Mouse (Mus musculus) midbrain, embryonic 13.5 days (tissue): ENCODE results near the gene Gm28374. TPM values are rescaled to one million over a fixed set of nuclear protein-coding genes. Genes with fewer than 3 reads are reported as not detected.
"Not testable (repeated sequence)": the region's sequence is repeated elsewhere in the genome, so short reads cannot be mapped to it uniquely, and the experiment has no call there.

Source experiments
- ATAC-seq: fragments of 200-750 bp; cut with Nextera tagmentation; 2 replicates; pipeline ENCODE4 v1.8.0; 2017; ENCODE audit warnings: mild to moderate bottlenecking, moderate TSS enrichment, moderate library complexity
- H3K27ac ChIP-seq: fragments of 300-500 bp; sonication (generic); 2 replicates; pipeline ENCODE4 v1.5.1; 2015; ENCODE audit warnings: inconsistent platforms, mild to moderate bottlenecking, moderate library complexity
- H3K27me3 ChIP-seq: fragments of 300-500 bp; sonication (generic); 2 replicates; pipeline ENCODE4 v1.6.1; 2015; ENCODE audit warnings: mild to moderate bottlenecking, inconsistent platforms
- H3K36me3 ChIP-seq: fragments of 300-500 bp; sonication (generic); 2 replicates; pipeline ENCODE4 v1.6.1; 2015; ENCODE audit warnings: mild to moderate bottlenecking, inconsistent platforms
- H3K4me1 ChIP-seq: fragments of 300-500 bp; sonication (generic); replicated peaks from 2 replicates; pipeline ENCODE4 v1.6.1; 2015; ENCODE audit warnings: inconsistent platforms
- H3K4me2 ChIP-seq: fragments of 300-500 bp; sonication (generic); replicated peaks from 2 replicates; pipeline ENCODE4 v1.6.1; 2015; ENCODE audit warnings: moderate library complexity, mild to moderate bottlenecking, inconsistent platforms
- H3K4me3 ChIP-seq: fragments of 300-500 bp; sonication (generic); replicated peaks from 2 replicates; pipeline ENCODE4 v1.5.1; 2015; ENCODE audit warnings: mild to moderate bottlenecking, inconsistent platforms
- H3K9ac ChIP-seq: fragments of 300-500 bp; sonication (generic); replicated peaks from 2 replicates; pipeline ENCODE4 v1.6.1; 2015; ENCODE audit warnings: mild to moderate bottlenecking, inconsistent platforms
- H3K9me3 ChIP-seq: fragments of 300-500 bp; sonication (generic); 2 replicates; pipeline ENCODE4 v1.6.1; 2016; ENCODE audit warnings: mild to moderate bottlenecking, inconsistent platforms
- WGBS: fragments of 180-500 bp; shearing (Covaris S2); methylation state at CpG from one replicate; pipeline ENCODE4 v1.1.7; 2015; 5-methylcytosine and 5-hydroxymethylcytosine counted together
- polyA plus RNA-seq: library from polyadenylated mRNA; unstranded; fragments of >200 nt; fragmentation: Nextera tagmentation; extraction: Ambion mirVana; gene quantifications from 2 replicates; pipeline ENCODE4 v1.2.1, GENCODE M21; 2015

The Gm28374 gene
- polyA plus RNA-seq, 1 experiment from 2014 or later = 2.4 TPM

DNA sequence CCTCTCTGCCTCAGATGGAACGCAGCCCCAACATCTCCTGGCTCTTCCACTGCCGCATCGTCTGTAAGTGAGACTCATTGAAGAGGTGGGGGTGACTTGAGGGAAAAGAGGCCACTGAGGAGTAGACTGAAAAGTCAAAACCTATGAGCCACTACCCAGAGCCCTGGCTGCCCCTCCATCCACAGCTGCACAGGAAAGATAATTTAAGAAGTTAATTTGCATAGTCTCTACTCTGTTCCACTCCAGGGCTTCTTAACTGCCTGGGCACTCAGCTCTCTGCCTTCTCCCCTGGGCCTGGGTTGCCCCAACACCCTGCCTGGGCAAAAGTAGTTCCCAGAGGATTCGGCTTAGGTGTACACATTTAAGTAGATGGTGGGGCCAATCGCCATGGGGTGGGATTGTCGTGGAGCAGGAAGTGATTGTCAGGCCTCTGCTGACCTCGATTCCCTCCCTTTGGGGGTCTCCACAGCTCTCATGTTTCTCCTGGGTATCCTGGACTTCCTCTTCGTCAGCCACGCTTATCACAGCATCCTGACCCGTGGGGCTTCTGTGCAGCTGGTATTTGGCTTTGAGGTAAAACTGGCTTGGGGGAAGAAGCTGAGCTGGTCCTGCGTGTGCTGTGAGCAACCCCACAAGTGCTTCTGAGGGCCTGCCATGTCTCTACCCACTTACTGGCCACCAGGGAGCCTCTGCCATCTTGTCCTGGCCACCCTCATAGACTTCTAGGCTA is 33.2 kb downstream of the Gm28374 start:
- Histone ChIP-seq H3K36me3 (peaks cover 58% of the 10 kb centered on the region), H3K27ac (no peak overlapping the region), H3K4me1 (peaks cover 30% of the 10 kb centered on the region), H3K27me3 (no peaks in the 10 kb centered on the region), H3K4me3 (peak overlapping the region; percentile 96; the same call in 1 of the 2 replicates), H3K9me3 (no peaks in the 10 kb centered on the region), H3K4me2 (peak overlapping the region; percentile 100; the same call in 1 of the 2 replicates), H3K9ac (0 out of 2 replicates have a peak overlapping the region, but pooled peaks have one; percentile 93)
- ATAC-seq = no peak
- WGBS = 94% methylated on average over 11 of the region's 11 CpGs

GRCm38 (mm10) chr19:6047899-6048166 is 34.2 kb downstream of the Gm28374 start:
- Histone ChIP-seq H3K4me1 (peaks cover 30% of the 10 kb centered on the region), H3K9ac (peak overlapping the region; percentile 93), H3K4me2 (peak overlapping the region; percentile 100), H3K27me3 (no peaks in the 10 kb centered on the region), H3K36me3 (peaks cover 48% of the 10 kb centered on the region), H3K4me3 (peak overlapping the region; percentile 96), H3K9me3 (no peaks in the 10 kb centered on the region), H3K27ac (no peak overlapping the region; the same call in 1 of the 2 replicates)
- no peak for ATAC-seq
- WGBS = 90% methylated on average over 8 of the region's 8 CpGs

DNA sequence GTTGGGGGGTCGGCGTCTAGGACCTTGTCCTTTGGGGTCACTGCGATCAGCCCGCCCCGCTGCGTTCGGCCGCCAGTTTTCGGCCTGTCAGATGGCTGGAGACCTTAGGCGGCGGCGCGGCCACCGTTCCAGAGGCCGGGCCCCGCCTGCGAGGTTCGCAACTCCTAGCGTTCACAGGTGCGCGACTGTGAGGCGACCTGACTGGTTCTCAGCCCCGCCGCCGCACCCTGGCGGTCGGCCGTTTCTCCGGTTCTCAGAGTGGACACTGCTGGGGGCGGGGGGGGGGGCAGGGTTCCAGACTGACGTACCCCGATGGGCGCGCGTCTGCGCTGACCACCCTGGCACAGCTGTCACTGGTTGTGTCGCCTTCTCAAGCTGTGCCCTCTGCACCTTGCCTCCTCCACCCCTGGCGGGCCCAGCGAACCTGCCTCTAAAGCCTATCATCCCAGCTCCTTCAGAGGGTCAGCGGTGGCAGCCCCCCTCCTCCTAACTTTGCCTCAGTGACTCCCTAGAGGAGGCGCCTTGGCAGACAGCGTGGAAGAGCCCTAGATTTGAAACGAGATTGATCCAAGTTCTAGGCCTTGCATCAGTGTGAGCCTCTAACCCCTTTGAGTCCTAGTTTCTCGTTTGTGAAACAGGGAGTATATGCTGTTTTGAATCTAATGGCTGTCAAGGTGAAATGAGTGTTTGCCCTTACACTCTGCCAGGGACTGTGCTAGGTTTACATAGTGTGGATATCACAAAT is 34.7 kb downstream of the Gm28374 start:
- Histone ChIP-seq H3K4me2 (peak overlapping the region; percentile 100), H3K4me3 (peak overlapping the region; percentile 96), H3K27ac (peak overlapping the region; percentile 99), H3K9me3 (no peaks in the 10 kb centered on the region), H3K27me3 (no peaks in the 10 kb centered on the region), H3K36me3 (peaks cover 43% of the 10 kb centered on the region), H3K9ac (peak overlapping the region; percentile 93), H3K4me1 (peaks cover 30% of the 10 kb centered on the region)
- WGBS = 2% methylated on average over 44 of the region's 44 CpGs
- peak; percentile 19 for ATAC-seq

- H3K9me3 ChIP-seq = no peaks in the 10 kb centered on the region
- no peaks in the 10 kb centered on the region for H3K27me3 ChIP-seq
- peak within 1 kb of the TSS; percentile 99 for H3K27ac ChIP-seq
- peaks cover 32% of the 10 kb centered on the region for H3K4me1 ChIP-seq
- H3K36me3 ChIP-seq = peaks cover 34% of the 10 kb centered on the region
- H3K4me2 ChIP-seq = peak within 1 kb of the TSS; percentile 100
- H3K4me3 ChIP-seq = peak within 1 kb of the TSS; percentile 96
- ATAC-seq = peak; percentile 93
- under 1% methylated on average over 65 of the region's 65 CpGs for WGBS
- peak within 1 kb of the TSS; percentile 93 for H3K9ac ChIP-seq
Observed at GRCm38 (mm10) chr19:6046294-6047153, 35.5 kb downstream of the Gm28374 start, which contains the start of gene Syvn1. Gene Syvn1 (plus strand): TSS chr19:6046576.

GRCm38 (mm10) chr19:6045366-6046293 is 36.4 kb downstream of the Gm28374 start:
- H3K36me3 ChIP-seq = peaks cover 26% of the 10 kb centered on the region
- peak overlapping the region; percentile 99 for H3K27ac ChIP-seq
- peak; percentile 60 for ATAC-seq
- H3K27me3 ChIP-seq = no peaks in the 10 kb centered on the region
- H3K9me3 ChIP-seq = no peaks in the 10 kb centered on the region
- peak overlapping the region; percentile 75 for H3K9ac ChIP-seq
- H3K4me1 ChIP-seq = peaks cover 32% of the 10 kb centered on the region
- H3K4me3 ChIP-seq = peak overlapping the region; percentile 96
- 23% methylated on average over 20 of the region's 20 CpGs for WGBS
- peak overlapping the region; percentile 100 for H3K4me2 ChIP-seq

GRCm38 (mm10) chr19:6044102-6044501 is 38.0 kb downstream of the Gm28374 start:
- 74% methylated on average over 4 of the region's 4 CpGs for WGBS

GRCm38 (mm10) chr19:6042293-6042692 is 39.8 kb downstream of the Gm28374 start:
- Histone ChIP-seq H3K27ac (no peak overlapping the region), H3K9ac (no peak overlapping the region), H3K9me3 (no peaks in the 10 kb centered on the region), H3K4me2 (no peak overlapping the region), H3K4me1 (peaks cover 12% of the 10 kb centered on the region), H3K27me3 (no peaks in the 10 kb centered on the region), H3K36me3 (no peaks in the 10 kb centered on the region), H3K4me3 (no peak overlapping the region)
- no peak for ATAC-seq
- 82% methylated on average over 9 of the region's 9 CpGs for WGBS

More at GRCm38 (mm10) chr19:6044102-6044501, 38.0 kb downstream of the Gm28374 start:
- H3K4me3 ChIP-seq, H3K9ac ChIP-seq, H3K9me3 ChIP-seq, H3K4me2 ChIP-seq, H3K27ac ChIP-seq, H3K27me3 ChIP-seq, ATAC-seq: not testable (repeated sequence)
- Histone ChIP-seq H3K4me1 (peaks cover 30% of the 10 kb centered on the region), H3K36me3 (peaks cover 10% of the 10 kb centered on the region)

DNA sequence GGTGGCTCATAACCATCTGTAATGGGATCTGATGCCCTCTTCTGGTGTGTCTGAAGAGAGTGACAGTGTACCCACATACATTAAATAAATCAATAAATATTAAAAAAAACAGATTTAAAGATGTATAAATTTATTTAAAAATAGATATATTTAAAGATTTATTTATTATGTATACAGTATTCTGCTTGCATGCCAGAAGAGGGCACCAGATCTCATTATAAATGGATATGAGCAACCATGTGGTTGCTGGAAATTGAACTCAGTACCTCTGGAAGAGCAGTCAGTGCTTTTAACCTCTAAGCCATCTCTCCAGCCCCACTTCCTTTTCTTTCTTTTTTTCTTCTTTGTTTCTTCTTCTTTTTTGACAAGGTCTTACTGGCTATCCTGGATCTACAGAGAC is 42.1 kb downstream of the Gm28374 start:
- no peaks in the 10 kb centered on the region for H3K9me3 ChIP-seq
- H3K9ac ChIP-seq = no peak overlapping the region
- no peak overlapping the region for H3K4me3 ChIP-seq
- no peak overlapping the region for H3K4me2 ChIP-seq
- no peak for ATAC-seq
- H3K27ac ChIP-seq = no peak overlapping the region
- H3K27me3 ChIP-seq = no peaks in the 10 kb centered on the region
- peaks cover 4% of the 10 kb centered on the region for H3K4me1 ChIP-seq
- no peaks in the 10 kb centered on the region for H3K36me3 ChIP-seq

DNA sequence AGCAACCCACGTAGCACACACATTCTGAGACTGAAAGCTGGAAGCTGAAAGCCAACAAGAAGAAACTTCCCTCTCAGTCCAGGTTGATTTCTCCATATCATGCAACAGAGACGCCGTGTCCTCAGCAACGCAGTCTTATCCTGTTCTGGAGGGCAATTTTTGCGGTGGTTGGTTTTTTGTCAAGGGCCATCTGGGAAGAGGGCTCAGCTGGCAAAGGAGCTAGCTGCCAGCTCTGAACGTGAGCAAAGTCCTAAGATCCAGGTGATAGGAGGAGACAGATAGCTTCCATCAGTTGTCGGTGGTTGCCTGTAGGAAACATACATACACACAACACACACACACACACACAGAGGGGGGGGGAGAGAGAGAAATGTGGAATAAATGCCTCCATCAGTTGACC is 43.7 kb downstream of the Gm28374 start:
- H3K4me3 ChIP-seq = no peak overlapping the region
- no peak for ATAC-seq
- 87% methylated on average over 7 of the region's 7 CpGs for WGBS

GRCm38 (mm10) chr19:6037695-6038094 is 44.4 kb downstream of the Gm28374 start:
- no peak overlapping the region for H3K4me2 ChIP-seq
- H3K27me3 ChIP-seq = no peaks in the 10 kb centered on the region
- H3K9ac ChIP-seq = no peak overlapping the region
- H3K9me3 ChIP-seq = no peaks in the 10 kb centered on the region
- no peaks in the 10 kb centered on the region for H3K36me3 ChIP-seq
- no peak for ATAC-seq
- H3K4me3 ChIP-seq = no peak overlapping the region
- H3K27ac ChIP-seq = no peak overlapping the region
- peaks cover 2% of the 10 kb centered on the region; the same call in 1 of the 2 replicates for H3K4me1 ChIP-seq

More for the DNA sequence above, 43.7 kb downstream of the Gm28374 start:
- Histone ChIP-seq H3K36me3 (no peaks in the 10 kb centered on the region), H3K27ac (no peak overlapping the region), H3K9ac (no peak overlapping the region), H3K9me3 (no peaks in the 10 kb centered on the region), H3K27me3 (no peaks in the 10 kb centered on the region), H3K4me2 (no peak overlapping the region), H3K4me1 (peaks cover 2% of the 10 kb centered on the region; the same call in 1 of the 2 replicates)

GRCm38 (mm10) chr19:6035966-6036585 is 46.0 kb downstream of the Gm28374 start:
- Histone ChIP-seq H3K27ac (no peak overlapping the region), H3K4me1 (no peaks in the 10 kb centered on the region), H3K27me3 (no peaks in the 10 kb centered on the region), H3K4me2 (no peak overlapping the region), H3K4me3 (no peak overlapping the region), H3K9ac (no peak overlapping the region), H3K36me3 (no peaks in the 10 kb centered on the region), H3K9me3 (no peaks in the 10 kb centered on the region)
- 83% methylated on average over 9 of the region's 9 CpGs for WGBS
- no peak for ATAC-seq
